Mouse (Mus musculus) stomach, postnatal 0 days (tissue): ENCODE measurements at regions not wholly inside any gene's neighbourhood (a gene's known extent, or its start where the extent isn't known, plus 50 kb on each side); places are given as distances from the start of the nearest gene placed in this dataset.

Experiments used
- CTCF ChIP-seq: IDR thresholded peaks from 2 replicates; pipeline ENCODE4 v1.5.1; 2016; ENCODE audit warnings: antibody characterized with exemption, low read depth, mild to moderate bottlenecking, moderate library complexity
- EP300 ChIP-seq: optimal IDR thresholded peaks from 2 replicates; pipeline ENCODE3; 2016; ENCODE audit warnings: antibody characterized with exemption

- TF ChIP-seq EP300 (no peak), CTCF (no peak)
These were observed 155.0 kb upstream of the Tmem161b start for GRCm38 (mm10) chr13:84066960-84067665.
